Mouse (Mus musculus) megakaryocyte, embryonic 14.5 days (primary cell): Measurements from ENCODE around the gene Fgfr4.

Experiments
- FLI1 ChIP-seq: IDR thresholded peaks from 2 replicates; pipeline ENCODE4 v1.6.1; 2012; ENCODE audit warnings: low read length, inconsistent platforms, mixed read lengths
- GATA1 ChIP-seq: IDR thresholded peaks from 3 replicates; pipeline ENCODE4 v1.6.1; 2012; ENCODE audit warnings: mixed read lengths, low read length, inconsistent platforms, borderline replicate concordance

- TF ChIP-seq GATA1, result no peak
- no peak for TF ChIP-seq FLI1
These were observed 49.1 kb upstream of the Fgfr4 start for GRCm38 (mm10) chr13:55103351-55103750.
